Mouse (Mus musculus) adipocyte (in vitro differentiated cells): Measurements from ENCODE around the gene Sh3bp4.

ENCODE experiments used
- DNase-seq: peaks from one replicate; pipeline ENCODE4 v3.0.0-alpha.2; 2016; ENCODE audit warnings: low spot score

The Sh3bp4 gene

GRCm38 (mm10) chr1:89070103-89070700 lies at the start of gene Sh3bp4:
TSS of gene Sh3bp4 (plus strand) at chr1:89070415.
- DNase-seq: peak; percentile 100

- no peak for DNase-seq
Measured at GRCm38 (mm10) chr1:89022997-89023396, 47.2 kb upstream of the Sh3bp4 start.

- DNase-seq: no peak
Measured at GRCm38 (mm10) chr1:89024696-89025612, 45.3 kb upstream of the Sh3bp4 start.

- DNase-seq: no peak
Measured at GRCm38 (mm10) chr1:89026040-89026439, 44.2 kb upstream of the Sh3bp4 start.

- DNase-seq: peak; percentile 64
Measured at GRCm38 (mm10) chr1:89029136-89029927, 40.9 kb upstream of the Sh3bp4 start.

GRCm38 (mm10) chr1:89033661-89034060 lies 36.6 kb upstream of the Sh3bp4 start:
- DNase-seq: no peak

GRCm38 (mm10) chr1:89034061-89034460 lies 36.2 kb upstream of the Sh3bp4 start:
- no peak for DNase-seq

- DNase-seq: no peak
Measured at GRCm38 (mm10) chr1:89035115-89035514, 35.1 kb upstream of the Sh3bp4 start.

- no peak for DNase-seq
Measured at GRCm38 (mm10) chr1:89039836-89040235, 30.4 kb upstream of the Sh3bp4 start.

- DNase-seq: peak; percentile 52
Measured at GRCm38 (mm10) chr1:89041290-89041689, 28.9 kb upstream of the Sh3bp4 start.

- DNase-seq: no peak
Measured at GRCm38 (mm10) chr1:89042081-89042480, 28.1 kb upstream of the Sh3bp4 start.

- no peak for DNase-seq
Measured at GRCm38 (mm10) chr1:89042956-89043355, 27.3 kb upstream of the Sh3bp4 start.

- no peak for DNase-seq
Measured at GRCm38 (mm10) chr1:89045403-89045802, 24.8 kb upstream of the Sh3bp4 start.

- no peak for DNase-seq
Measured at GRCm38 (mm10) chr1:89049506-89049905, 20.7 kb upstream of the Sh3bp4 start.

- no peak for DNase-seq
Measured at GRCm38 (mm10) chr1:89056175-89056574, 14.0 kb upstream of the Sh3bp4 start.

- no peak for DNase-seq
Measured at GRCm38 (mm10) chr1:89057430-89057829, 12.8 kb upstream of the Sh3bp4 start.

- DNase-seq: no peak
Measured at GRCm38 (mm10) chr1:89058011-89058410, 12.2 kb upstream of the Sh3bp4 start.

- DNase-seq: no peak
Measured at GRCm38 (mm10) chr1:89062977-89063376, 7.2 kb upstream of the Sh3bp4 start.

GRCm38 (mm10) chr1:89063800-89064199 lies 6.4 kb upstream of the Sh3bp4 start:
- DNase-seq: no peak

- no peak for DNase-seq
Measured at GRCm38 (mm10) chr1:89068812-89069211, 1.4 kb upstream of the Sh3bp4 start.

GRCm38 (mm10) chr1:89069479-89070102 lies 624 bp upstream of the Sh3bp4 start:
- DNase-seq: peak; percentile 88

- DNase-seq: peak; percentile 30
Measured at GRCm38 (mm10) chr1:89070871-89071361, 701 bp downstream of the Sh3bp4 start.
